Mouse (Mus musculus): Measurements from ENCODE around the gene Rpl23a.

GRCm38 (mm10) chr11:78195101-78195863 lies 11.9 kb upstream of the Rpl23a start:
- no peak for TF ChIP-seq CTCF (IDR thresholded peaks at IDR 0.05; ENCODE audit: control insufficient read depth, insufficient read depth, insufficient replicate concordance, low read depth, low read length)
- peak; percentile 37; the same call in 1 of the 2 replicates for TF ChIP-seq POLR2A (IDR thresholded peaks at IDR 0.05; ENCODE audit: control insufficient read depth, low read depth, low read length)
